Mouse (Mus musculus) thymus, postnatal 0 days (tissue): Measurements from ENCODE around the gene Higd1a. TPM values are rescaled to one million over a fixed set of nuclear protein-coding genes. Genes with fewer than 3 reads are reported as not detected.

ENCODE experiments used
- DNase-seq: peaks from one replicate; pipeline ENCODE4 v3.0.0-alpha.2; 2015; ENCODE audit warnings: low spot score
- polyA plus RNA-seq: library from polyadenylated mRNA; unstranded; fragments of >200 nt; fragmentation: Nextera tagmentation; extraction: Ambion mirVana; gene quantifications from 2 replicates; pipeline ENCODE4 v1.2.1, GENCODE M21; 2015

Gene Higd1a
- polyA plus RNA-seq: 142 and 156 TPM in 2 replicates

GRCm38 (mm10) chr9:121858153-121858488 is at the start of gene Higd1a:
Gene Higd1a (minus strand): TSS chr9:121858362.
- no peak for DNase-seq

- no peak for DNase-seq
Measured at GRCm38 (mm10) chr9:121907356-121908070, 49.4 kb upstream of the Higd1a start.

- DNase-seq: no peak
Measured at GRCm38 (mm10) chr9:121906456-121906855, 48.3 kb upstream of the Higd1a start.

- no peak for DNase-seq
Measured at GRCm38 (mm10) chr9:121905556-121906185, 47.5 kb upstream of the Higd1a start.

- DNase-seq: no peak
Measured at GRCm38 (mm10) chr9:121904946-121905345, 46.8 kb upstream of the Higd1a start.

DNA sequence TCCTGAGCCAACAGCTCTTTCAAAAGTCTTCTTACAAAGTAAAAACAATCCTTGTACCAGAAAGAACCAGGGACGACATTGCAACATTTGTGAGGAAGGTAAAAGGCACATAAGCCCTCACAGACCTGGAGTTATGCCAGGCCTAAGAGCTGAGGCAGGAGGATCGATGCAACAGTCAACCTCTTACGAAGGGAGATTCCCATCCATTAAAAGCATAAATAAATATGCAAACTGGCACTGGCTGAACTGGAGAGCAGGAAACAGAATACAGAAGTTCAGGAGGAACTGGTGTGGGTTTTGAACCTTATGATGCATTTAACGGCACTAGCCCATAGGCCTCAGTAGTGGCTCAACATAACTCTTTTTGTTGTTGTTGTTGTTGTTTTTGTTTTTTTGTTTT is 46.2 kb upstream of the Higd1a start:
- no peak for DNase-seq

DNA sequence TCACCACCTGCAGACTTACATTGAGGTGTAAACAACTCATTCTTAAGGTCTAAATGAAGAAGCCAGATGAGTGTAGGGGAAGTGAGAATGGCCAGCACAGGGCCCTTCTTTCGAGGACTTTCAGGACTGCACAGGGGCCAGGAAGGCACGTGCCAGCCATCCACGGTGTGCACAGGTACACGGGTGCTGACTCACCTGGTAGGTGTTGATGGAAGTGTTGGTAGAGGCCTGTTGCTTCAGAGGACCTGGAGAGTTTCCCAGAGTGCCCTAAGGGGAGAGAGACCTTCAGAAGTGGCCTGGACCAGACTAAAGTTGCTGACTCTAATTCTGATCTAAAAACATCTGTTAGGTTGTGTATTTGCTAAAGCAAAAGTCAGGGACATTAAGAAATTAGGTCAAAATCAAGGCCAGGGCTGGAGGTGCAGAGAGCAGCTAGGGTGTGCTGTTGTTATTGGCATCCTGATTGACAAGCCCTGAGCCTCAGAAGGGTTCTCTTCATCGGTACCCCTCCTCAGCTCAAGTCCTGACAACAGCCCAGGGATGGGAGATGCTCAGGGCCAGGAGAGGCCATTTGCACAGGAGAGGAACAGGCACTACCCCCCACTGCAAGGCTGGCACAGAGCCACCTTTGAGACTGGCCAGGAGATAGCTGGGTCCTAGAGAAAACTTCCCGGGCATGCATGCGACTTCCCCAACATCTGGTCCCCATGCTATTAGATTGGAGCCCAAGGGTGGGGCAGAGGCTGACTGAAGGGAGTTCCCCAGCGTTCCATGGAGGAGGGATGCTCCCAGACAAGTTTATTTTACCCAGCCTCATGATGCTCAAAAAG is 45.5 kb upstream of the Higd1a start:
- DNase-seq: no peak

DNA sequence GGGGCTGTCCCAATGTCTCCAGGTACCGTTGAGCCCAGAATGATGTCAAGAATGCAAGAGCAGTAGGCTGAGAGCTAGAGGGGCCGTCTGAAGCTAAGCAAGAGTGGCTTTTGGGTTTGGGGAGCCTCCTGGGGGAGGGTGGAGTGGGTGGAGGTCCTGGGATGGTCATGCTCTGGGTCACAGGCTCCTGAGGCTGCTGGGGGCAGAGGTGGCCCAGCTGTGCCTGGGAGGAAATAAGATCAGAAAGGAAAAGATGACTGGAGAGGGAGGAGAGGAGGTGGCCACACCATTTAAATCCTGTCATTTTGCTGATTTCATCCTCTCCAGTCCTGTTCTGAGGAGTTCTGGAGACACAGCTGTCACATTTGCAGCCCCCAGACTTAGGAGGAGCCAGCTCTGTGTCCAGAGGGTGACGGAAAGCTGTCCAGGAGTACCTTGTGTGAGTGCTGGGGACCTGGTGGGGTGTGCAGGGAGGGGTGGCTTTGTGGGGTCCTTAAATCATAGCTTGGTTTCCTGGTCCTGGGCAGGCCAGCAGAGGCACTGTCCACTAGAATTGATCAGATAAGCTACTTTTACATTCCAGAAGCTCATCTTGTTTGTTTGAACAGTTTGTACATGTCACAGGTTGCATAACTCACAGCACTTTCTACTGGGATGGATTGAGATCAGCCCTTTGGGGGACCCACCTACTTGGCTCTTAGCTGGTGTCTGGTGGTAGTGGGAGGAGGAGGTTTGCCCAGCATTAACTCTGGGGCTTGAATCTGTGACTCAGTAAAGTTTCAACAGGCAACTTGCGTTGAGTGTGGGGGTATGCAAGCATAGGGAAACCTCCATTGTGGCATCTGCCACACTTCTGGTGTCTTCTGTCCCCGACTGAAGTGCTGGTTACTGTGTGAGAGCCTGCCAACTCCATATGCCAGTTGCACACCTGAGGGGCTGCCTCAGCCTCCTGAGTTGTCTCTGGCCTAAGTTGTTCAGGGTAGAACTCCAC is 43.8 kb upstream of the Higd1a start:
- no peak for DNase-seq

GRCm38 (mm10) chr9:121900282-121900855 is 42.2 kb upstream of the Higd1a start:
- DNase-seq: no peak

DNA sequence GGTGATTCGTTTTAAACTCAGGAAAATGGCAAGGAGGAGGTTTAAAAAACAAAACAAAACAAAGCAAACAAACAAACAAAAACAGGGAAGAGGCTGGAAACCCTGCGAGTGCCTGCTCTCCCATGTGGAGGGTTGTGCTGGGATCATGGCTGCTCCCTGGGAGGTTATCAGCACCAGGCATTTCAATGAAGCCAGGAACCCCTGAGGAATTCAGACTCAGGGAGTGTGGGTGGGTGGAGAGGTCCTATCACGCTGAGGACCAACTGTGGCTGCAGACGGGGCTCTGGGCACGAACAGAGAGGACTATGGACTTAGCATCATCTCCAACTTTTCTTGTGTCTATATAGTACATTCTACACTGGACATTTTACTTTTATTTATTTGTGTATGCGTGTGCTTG is 41.1 kb upstream of the Higd1a start:
- DNase-seq: no peak

GRCm38 (mm10) chr9:121898245-121898644 is 40.1 kb upstream of the Higd1a start, which contains the start of gene Ackr2:
Gene Ackr2 (plus strand): TSS chr9:121898355.
- no peak for DNase-seq

GRCm38 (mm10) chr9:121896820-121897219 is 38.7 kb upstream of the Higd1a start:
- DNase-seq: no peak

DNA sequence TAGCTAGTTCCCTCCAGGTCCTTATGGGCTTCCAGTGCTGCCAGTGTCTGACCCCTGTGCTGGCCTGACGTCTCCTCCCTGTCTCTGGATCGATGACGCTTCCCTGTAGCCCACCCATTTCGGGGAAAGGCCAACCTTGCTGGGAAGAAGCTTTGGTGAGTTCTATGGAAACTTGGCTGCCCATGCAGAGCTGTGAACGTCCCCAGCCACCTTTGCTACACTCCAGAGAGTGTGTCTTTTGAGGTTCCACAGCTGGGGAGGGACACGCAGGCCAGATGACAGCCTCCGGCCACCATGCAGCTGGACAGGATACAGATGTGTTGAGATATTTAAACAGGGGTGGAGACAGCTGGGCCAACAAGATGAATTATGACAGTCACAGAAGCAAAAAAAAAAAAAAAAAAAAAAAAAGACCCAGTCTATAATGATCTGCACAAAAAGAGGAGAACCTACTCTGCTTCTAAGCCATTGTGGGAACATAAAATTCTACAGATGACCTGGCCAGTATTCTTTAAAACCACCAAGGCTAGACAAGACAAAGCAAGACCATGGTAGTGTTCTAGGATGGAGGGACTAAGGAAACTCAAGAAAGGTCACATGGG is 37.3 kb upstream of the Higd1a start:
- no peak for DNase-seq

DNA sequence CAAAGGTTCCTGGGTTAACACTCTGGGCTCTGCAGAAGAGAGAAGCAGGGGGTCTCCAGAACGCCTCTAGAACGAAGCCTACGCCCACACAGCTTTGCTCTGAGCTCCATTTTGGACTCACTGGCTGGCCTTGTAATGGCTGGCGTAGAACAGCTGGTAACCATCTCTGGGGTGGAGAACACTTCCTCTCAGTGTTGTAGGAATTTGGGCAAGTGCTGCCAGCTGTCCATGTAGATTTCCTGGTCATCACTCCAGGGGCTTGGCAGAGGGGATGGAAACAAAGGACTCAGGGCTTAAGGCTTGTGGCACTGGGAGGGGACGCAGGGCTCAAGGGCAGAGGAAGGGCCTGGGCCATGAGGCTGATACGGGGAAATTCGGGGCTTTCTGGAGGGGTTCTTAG is 36.3 kb upstream of the Higd1a start:
- DNase-seq: no peak

GRCm38 (mm10) chr9:121892057-121892687 is 34.0 kb upstream of the Higd1a start:
- DNase-seq: no peak

GRCm38 (mm10) chr9:121891301-121891700 is 33.1 kb upstream of the Higd1a start:
- no peak for DNase-seq

DNA sequence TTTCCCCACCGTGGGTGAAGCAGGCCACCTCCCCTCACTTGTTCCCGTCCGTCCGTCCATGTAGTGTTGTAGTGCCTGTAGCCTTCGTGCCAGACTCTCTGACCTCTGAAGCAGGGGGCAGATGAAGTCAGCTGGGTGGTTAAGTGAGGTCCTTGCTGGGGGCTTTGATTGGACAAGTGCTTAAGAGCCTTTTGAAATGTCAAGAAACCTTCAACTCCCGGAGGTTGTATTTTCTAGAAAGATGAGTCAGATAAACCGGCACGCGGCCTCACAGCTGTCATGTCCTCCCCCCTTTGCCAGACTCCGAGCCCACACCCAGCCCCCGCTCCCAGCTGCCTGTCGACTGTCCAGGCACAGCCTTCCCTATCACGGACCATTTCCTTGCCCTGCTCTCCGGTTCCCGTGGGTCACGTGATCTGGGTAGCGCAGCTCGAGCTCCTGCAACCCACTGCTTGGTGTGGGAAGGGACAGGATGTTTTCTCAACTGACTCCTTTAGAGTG is 32.3 kb upstream of the Higd1a start:
- peak; percentile 46 for DNase-seq

- DNase-seq: peak; percentile 30
Measured at GRCm38 (mm10) chr9:121889927-121890440, 31.8 kb upstream of the Higd1a start.

DNA sequence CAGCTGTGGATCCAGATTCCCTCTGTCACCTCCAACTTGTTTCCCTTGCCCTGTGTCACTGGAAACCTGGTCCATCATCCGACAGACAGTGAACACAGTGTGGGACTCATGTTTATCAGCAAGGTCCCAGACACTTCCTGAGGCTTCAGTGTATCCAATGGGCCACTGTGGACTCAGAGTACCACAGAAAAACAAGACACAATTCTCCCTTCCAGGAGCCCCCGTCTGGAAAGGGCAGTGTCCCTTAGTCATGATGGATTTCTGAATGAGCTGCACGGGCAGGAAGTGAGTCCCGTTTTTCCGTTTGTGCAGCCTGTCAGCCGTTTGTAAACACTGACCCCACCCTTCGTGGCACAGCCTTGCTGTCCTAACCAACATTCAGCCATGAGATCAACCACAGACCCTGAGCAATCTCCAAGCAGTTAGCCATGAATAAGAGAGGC is 23.9 kb upstream of the Higd1a start:
- no peak for DNase-seq
